Mouse (Mus musculus): ENCODE results near the gene Mob4.
A peak's percentile ranks its signal among the peaks of the same experiment; 100 is the strongest.

Mob4 gene

DNA sequence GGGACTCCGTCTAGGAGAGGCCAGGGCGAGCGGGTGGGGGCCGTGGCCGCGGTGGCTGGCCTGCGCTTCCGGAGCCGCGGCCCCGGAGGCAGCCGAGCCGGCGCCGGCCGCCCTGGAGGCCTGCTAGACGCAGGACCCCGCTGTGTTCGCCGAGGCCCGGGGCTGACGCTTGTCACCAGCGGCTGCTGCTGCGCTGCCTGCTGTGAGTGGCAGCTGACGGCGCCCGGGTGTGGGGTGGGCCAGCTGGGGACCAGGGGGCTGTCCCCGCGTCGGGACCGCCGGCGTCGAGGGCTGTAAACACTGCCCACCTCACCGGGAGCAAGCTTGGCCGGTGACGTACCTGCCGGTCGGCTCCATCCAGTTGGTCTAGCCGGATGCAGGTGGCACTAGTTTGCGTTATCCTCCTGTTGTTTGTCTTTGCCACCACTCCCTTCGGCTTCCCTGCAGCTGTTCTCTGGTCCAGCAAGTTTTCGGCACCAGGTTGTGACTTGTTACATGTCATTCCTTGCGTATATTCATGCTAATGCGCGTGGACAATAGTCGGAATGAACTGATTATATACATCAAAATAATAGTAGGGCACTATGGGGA is 488 bp downstream of the Mob4 start:
- DNase-seq (ENCODE audit: low read depth, low spot score) = peak; percentile 56

DNA sequence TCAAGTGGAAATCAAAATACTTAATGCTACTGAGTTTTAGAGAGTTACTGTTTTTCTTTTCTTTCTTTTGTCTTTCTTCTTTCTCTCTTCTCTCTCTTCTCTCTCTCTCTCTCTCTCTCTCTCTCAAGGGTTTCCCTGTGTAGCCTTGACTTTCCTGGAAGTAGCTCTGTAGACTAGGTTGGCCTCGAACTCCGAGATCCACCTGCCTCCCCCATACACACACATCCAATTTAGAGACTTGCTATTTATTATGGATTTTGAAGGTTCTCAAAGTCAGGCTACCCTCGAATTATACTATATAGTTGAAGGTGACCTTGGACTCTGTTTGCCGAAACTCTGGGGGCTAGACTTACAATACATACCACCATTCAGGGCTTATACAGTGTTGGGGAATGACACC is 1.3 kb downstream of the Mob4 start:
- DNase-seq (ENCODE audit: low read depth, low spot score) = no peak

DNA sequence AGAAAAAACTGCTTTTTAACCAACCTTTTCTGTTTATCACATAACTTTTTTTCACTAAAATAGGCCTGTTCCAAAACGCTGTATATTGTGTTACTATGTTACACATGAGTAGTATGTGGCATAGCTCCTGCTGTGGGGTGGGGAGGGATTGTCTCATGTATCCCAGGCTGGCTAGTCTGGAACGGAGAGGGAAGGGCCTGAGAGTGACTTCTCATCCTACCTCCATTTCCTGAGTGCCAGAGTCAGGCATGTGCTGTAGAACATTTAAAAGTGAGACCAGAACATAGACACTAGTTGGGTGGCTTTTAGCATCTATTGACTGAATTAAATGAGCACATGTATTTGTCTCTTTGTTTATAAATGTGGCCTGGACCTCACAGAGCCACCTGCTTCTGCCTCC is 2.1 kb downstream of the Mob4 start:
- no peak for DNase-seq (ENCODE audit: low read depth, low spot score)

DNA sequence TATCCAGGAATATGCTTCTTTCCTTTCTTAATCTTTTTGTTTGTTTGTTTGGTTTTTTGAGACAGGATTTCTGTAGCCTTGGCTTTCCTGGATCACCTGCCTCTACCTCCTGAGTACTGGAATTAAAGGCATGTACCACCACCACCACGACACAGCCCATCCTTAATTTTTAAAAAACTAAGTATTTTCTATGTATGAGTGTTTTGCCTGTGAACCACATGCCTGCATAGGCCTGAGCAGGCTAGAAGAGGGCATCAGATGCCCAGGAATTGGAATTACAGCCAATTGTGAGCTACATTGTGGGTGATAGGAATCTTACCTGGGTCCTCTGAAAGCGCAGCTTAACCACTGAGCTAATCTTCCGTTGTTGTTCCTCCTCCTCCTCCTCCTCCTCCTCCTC is 3.3 kb downstream of the Mob4 start:
- no peak for DNase-seq (ENCODE audit: low read depth, low spot score)

DNA sequence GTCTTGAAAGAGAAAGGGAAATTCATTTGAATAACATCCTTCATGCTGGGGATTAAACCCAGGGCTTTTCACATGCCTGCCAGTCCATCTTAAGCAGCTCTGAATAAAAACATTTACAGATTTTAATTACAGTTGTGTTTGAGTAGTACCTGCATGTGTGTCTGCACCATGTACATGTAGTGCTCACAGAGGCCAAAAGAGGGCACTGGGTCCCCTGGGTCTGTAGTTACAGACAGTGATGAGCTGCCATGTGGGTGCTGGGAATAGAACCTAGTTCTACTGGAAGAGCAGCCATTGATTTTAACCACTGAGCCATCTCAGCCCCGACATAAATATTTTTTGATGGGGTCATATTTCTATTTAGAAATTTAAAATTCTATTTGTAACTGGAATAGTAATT is 4.8 kb downstream of the Mob4 start:
- no peak for DNase-seq (ENCODE audit: low read depth, low spot score)

DNA sequence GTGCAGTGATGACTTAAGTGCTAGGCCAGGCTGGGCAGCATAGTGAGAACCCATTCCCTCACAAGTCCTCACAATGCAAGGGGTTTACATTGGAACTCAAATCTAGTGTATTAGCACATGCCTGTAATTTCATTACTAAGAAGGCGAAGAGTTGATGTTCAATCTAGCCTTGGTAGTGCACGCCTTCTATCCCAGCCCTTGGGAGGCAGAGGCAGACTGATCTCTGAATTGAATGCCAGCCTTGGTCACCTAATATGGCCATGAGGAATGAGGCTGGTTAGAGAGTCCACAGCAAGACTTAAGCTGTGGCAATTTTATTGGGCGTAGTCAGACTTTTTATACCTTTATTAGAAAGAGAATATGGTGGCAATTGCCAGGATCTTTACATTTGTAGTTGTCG is 13.3 kb downstream of the Mob4 start:
- no peak for DNase-seq (ENCODE audit: low read depth, low spot score)

DNA sequence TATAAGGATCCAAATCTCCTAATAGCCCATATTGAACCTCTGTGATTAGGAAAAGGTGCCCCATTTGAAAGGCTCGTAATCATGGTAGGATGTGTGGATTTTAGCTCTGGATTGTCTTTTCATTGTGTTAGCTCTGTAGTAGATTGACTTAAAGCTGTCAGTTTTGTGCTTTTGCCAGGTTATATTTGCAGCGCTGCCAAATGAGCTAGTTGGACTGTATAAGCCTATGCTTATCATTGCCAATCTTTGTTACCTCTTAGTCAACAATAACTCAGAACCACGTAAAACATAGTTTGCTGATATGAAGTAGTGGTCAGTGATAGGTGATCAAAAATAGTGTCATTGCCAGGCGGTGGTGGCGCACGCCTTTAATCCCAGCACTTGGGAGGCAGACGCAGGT is 14.5 kb downstream of the Mob4 start:
- no peak for DNase-seq (ENCODE audit: low read depth, low spot score)

DNA sequence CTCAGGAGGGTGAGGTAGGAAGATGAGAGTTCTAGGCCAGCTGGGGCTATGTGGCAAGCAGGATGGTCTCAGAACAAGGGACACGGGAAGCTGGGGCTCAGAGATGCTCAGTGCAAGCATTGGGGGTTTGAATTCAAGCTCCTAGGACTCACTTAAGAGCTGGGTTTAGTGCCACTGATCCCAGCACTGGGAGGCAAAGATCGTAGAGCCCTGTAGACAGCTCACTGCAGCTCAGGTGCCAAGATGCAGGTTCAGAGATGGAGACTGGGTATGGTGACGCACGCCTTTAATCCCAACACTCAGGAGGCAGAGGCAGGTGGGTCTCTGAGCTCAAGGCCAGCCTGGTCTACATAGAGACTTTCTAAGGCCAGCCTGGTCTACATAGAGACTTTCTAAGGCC is 26.3 kb downstream of the Mob4 start:
- no peak for DNase-seq (ENCODE audit: low read depth, low spot score)

DNA sequence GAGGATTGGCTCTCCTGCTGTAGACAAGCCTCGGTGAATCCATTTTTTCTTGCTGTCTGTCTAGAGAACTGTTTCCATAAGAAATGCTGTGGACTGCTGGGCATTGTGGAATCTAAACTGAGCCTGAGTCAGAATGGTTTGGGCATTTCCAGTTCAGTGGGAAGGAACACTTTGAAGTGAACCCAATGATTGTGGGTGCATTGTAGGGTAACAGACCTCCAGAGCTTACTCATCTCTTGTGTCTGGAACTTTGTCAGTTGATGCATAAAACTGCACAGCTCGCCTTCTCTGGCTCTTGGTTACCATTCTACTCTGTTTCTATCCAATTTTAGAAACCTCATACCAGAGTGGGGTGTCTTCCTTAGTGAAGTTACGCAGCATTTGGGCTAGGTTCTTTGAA is 27.2 kb downstream of the Mob4 start:
- no peak for DNase-seq (ENCODE audit: low read depth, low spot score)

DNA sequence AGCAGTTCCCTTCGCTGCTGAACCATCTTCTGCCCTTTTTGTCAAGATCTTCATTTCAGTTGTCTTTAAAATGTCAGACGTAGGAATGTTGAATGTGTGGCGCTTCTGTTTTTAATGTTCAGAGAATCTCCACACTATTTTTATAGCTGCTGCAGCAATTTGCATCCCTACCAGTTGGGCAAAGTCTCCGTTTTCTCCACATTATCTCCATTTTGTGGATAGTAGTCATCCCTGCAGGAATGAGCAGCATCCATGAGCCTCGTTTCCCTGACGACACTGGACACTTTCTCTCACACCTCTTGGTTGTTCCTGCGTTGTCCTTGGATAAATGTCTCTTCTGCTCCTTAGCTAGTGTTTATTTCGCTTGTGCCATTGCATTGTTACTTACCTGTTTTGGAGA is 27.8 kb downstream of the Mob4 start:
- DNase-seq (ENCODE audit: low read depth, low spot score) = no peak

DNA sequence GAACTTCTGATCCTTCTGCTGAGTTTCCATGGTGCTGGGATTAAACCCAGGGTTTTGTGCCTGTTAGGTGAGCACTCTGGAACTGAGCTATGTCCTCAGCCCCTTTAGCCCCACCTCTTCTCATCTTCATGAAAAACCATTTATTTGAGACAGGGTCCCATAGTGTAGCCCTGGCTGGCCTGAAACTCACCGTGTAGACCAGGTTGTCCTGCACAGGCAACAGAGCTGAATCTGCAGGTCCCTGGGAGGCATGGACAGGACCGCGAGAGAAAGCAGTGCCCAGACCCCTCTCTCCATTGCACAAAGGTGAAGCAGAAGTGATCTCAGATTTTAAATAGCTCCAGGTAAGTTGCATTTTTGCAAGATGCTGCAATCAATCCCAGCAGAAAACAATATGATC is 29.2 kb downstream of the Mob4 start:
- DNase-seq (ENCODE audit: low read depth, low spot score) = no peak

DNA sequence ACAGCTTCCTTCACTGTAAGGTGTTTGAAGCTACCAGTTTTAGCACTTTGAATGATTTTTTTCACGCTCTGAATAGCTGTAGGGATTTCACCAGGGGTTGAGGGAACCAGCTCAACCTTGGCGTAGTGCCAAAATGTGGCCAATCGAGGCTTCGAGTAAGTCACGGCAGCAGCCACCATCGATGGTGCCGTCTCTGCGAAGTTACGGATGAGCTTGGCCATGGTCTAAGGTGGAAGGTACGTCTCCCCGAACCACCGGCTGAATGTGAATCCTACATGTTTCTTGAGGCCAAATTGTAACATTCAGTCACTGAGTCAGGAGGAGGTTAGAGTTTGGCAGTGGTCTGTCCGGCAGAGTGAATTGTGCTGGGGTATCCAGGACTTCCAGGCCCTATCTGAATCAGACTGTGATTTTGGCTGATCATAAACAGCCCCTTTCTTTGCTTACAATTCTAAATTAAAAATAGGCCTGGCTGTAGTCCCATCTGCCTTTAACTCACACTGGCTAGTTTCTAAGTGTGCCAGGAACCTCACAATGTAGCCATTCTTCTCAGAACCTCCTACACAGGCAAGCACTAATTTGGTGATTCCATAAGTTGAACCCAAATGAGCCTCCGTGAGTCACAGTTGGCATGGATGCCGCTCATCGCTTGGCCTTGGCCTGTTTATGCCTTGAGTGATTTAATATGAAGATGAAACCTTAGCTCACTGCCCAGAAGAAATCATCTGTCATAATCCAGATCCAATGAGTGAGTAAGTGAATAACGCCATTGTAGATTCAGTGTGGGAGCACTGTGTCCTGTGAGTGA is 30.0 kb downstream of the Mob4 start:
- DNase-seq (ENCODE audit: low read depth, low spot score) = no peak

DNA sequence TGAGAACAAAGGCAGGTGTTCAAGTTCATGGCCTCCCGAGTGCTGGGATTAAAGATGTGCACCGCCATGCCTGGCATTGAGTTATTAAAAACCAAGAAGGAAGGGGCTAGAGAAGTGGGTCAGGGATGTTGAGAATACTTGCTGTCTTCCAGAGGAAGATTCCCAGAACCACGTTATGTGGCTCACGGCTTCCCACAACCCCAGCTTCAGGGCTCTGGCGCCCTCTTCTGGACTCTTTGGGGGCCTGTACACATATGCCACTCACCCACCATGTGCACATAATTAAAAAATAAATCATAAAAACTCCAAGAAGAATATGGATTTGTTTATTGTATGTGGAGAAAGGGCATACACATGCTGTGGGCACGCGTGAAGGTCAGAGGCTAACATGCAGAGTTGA is 30.9 kb downstream of the Mob4 start:
- DNase-seq (ENCODE audit: low read depth, low spot score) = no peak

DNA sequence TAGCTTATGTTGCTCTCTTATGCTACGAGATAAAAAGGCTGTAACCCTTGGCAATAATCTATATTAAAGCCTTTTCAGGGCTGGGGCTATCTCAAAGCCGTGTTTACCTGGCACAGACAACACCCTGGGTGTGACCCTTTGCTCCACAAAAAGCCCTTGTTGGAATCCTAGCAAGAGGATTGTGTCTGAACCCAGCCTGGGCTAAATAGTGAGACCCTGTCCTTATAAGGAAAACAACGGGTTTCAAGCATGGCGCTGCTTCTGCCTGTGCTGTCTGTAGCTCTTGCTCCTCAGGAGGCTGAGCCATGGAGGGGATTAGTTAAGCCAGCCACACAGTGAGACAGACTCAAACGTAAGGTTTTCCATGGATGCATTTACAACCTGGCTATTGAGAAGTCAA is 31.8 kb downstream of the Mob4 start:
- no peak for DNase-seq (ENCODE audit: low read depth, low spot score)

DNA sequence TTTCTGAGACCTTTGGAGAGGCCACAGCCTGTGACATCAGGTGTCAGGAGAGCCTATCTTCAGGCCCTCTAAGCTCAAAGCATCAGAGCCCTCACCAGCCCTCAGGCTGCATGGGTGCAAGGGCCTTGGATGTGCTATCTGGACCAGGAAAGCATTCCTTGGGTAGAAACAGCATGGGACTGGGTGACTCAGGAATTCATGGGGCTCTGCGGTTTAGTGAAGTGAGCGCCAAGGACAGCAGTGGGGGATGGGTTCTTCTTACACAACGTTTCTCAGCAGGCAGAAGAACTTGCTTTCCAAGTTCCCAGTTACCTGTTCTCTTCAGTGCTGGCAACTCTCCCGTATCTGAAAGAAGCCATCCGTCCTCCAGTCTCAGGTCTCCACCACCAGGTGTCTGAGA is 33.0 kb downstream of the Mob4 start:
- no peak for DNase-seq (ENCODE audit: low read depth, low spot score)

DNA sequence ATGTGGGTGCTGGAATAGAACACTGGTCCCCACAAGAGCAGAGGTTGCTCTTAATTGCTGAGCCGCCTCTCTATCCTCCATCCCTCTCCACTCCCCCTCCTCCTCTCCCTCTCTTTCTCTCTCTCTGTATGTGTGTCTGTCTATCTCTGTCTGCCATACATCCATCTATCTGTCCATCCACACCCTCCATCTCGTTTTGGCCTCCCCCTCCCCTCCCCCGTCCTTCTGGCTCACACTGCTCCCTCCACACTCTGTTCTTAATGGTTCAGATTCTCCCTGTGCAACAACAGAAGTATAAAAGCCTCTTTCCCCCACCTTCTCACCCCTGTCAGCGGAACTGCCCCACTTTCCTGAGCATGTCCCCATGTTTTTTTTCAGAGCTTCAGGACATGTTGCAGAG is 36.5 kb downstream of the Mob4 start:
- no peak for DNase-seq (ENCODE audit: low read depth, low spot score)

DNA sequence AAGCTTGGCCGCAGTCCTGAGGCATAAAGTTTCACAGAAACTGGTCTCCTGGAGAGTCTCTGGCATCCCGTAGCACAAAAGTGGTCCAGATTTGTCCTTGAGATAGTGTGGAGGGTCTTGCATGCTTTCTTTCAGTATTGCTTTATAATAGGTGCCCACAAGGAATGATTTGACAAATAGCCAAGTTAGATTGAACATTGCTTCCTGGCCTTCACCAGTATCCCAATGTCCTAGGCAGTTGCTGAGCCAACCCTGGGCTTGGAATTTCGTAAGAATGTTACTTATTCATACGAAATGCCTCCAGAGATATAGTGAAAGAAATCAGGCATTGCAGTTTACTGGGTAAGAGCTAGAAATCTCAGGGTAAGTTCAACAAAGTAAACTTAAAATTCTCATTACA is 37.6 kb downstream of the Mob4 start:
- DNase-seq (ENCODE audit: low read depth, low spot score) = no peak

DNA sequence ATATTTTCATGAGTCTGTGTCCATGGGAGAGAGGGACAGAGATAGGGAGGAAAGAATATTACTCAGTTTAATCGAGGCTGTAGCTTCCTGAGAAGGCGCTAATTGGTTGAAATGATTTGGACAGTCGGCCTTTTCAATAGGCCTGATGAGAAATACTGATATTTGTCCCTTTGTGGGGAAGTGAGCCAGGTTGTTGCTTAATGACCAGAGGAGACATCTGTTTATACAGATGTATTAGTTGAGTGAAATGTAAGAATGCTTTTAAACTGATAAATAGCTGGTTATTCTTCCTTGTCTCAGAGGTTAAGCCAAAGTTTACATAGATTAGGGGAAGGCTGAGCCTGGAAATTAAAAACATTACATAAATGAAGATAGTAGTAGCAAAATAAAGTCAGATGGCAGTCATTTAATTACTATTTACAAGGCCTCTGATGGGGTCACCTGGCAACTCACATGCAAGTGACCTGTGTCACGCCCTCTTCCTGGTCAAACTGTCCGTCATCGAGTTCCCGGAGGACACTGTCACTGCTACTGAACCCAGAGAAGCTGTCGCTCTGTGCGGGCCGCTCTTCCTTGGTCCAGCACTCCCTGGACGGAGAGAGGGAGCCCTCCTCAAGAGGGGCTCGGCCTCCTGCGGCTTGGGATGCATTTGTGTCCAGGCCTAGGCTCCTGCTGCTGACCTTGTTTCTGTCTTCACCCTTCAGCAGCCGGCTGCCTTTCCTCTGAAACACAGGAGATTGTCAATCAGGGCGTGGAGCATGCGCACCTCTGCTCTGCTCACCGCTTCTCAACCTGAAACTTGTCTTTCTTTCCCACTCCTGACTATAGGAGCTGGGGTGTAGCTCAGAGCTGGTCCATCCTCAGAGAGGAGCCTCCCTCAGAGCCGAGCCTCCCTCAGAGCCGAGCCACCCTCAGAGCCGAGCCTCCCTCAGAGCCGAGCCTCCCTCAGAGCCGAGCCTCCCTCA is 40.6 kb downstream of the Mob4 start:
- no peak for DNase-seq (ENCODE audit: low read depth, low spot score)

DNA sequence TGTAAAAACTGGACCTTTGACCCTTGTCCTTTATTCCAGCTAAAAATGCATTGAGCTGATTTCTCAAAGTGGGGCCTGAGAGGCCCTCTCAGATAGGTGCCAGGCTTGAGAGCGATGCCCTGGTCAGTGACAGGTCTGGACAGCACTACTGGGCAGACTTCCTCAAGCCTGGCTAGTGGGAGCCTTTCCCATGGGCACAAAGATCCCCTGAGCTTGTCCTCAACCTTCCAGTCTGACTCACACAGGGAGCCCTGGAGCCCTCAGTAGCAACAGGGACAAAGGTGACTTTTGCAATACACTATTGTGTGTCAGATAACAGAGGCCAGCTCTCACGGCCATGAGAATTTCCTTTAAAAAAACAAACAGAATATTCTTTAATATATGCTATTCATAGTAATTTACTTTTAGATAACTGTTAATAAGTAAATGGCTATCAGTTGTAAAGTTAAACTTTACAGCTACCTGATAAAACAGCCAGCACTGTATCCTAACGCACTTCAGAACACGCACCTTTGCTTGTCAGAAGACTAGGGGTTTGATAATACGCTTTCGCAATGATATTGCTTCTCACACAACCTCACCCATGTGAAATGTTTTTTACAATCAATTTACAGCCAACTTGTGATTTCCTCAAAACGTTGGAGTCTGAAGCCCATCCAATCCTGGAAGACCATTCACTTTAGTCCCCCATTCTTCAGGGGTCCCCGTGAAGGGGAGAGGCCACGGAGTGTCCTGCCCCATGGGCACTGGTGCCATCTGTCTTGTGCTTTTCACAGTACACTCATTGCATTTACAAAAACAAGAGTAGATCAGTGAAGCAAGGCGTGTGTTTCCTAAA is 42.9 kb downstream of the Mob4 start:
- no peak for DNase-seq (ENCODE audit: low read depth, low spot score)

DNA sequence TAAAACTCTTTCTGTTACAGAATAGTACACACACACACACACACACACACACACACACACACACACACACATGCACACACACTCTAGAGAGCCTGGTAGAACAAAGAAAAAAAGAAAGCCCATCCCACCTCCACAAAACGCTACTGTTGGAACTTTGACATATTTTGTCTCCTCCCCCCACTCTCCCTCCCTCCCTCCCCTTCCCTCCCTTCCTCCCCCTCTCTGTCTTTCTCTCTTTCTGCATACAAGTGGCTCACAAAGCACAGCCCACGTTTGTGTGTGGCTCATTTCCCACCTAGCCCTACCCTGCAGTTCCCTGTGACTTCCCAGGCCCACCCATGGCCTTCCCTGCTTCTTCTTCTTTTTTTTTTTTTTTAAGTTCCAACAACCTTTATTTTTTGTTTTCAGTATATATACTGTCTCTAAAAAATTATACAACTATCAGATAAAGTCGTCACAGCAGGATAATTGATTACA is 43.6 kb downstream of the Mob4 start:
- DNase-seq (ENCODE audit: low read depth, low spot score) = no peak

DNA sequence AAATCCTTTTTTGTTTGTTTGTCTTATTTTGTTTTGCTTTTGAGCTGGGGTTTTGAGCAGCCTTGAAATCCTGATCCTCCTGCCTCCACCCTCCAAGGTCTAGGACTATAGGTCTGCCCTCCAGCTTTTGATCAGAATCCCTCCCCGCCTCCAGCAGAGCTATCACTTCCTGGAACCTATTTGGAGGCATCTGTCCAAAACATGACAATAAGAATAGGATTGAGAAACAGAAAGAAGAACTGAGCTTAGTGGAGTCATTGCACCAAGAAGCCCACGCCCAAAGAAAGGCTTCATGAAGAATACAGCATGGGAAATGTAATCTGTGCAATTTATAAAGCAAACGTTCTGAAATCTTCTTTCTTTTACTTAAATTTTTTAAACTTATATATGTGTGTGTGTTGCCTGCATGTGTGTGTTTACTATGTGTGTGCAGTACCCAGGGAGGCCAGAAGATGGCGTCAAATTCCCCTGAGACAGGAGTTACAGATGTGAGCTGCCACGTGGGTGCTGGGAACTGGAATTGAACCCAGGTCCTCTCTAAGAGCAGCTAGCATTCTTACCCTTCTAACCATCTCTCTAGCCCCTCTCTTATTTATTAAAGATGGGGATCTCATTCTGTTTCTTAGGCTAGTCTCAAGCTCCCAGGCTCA is 49.0 kb downstream of the Mob4 start:
- no peak for DNase-seq (ENCODE audit: low read depth, low spot score)

Measured in mesoderm, embryonic 11.5 days (tissue).